Mouse (Mus musculus) yolk sac, embryonic 10.5 days (tissue): ENCODE measurements around the gene Rnf115.

Experiments
- DNase-seq: peaks from one replicate; pipeline ENCODE4 v3.0.0-alpha.2; 2017; ENCODE audit warnings: low spot score

Rnf115 gene

GRCm38 (mm10) chr3:96838996-96839645 is 111.7 kb downstream of the Rnf115 start:
- peak; percentile 80 for DNase-seq
